Mouse (Mus musculus) mouse trophoblast stem cell (cell line): ENCODE results near the gene Sh2d4b.

Experiments used
- in situ Hi-C, 2 experiments: fragments of 300-500 bp; cut with MseI, MboI; formaldehyde crosslinking; loops; 2 replicates in 1 of 2; 3 replicates in 1 of 2; pipeline ENCODE4 v1.15.1; 2025

Gene Sh2d4b

GRCm38 (mm10) chr14:40863022-40863421 is 30.0 kb downstream of the Sh2d4b start:
- in situ Hi-C loops: no loop called here

- in situ Hi-C loops: no loop called here
These were observed 40.1 kb downstream of the Sh2d4b start for GRCm38 (mm10) chr14:40852978-40853377.

- in situ Hi-C loops: no loop called here
These were observed 55.7 kb downstream of the Sh2d4b start for GRCm38 (mm10) chr14:40837397-40837796.

- in situ Hi-C loops: no loop called here
These were observed 62.6 kb downstream of the Sh2d4b start for GRCm38 (mm10) chr14:40830505-40830904.

GRCm38 (mm10) chr14:40830094-40830493 is 63.0 kb downstream of the Sh2d4b start:
- in situ Hi-C loops: no loop called here

GRCm38 (mm10) chr14:40818051-40818450 is 75.0 kb downstream of the Sh2d4b start:
- in situ Hi-C loops: loop anchor here in 1 of 2 experiments (10.0 kb wide), 1 partner anchor 57 kb away; no protein-coding TSS in a partner anchor

GRCm38 (mm10) chr14:40816715-40817114 is 76.4 kb downstream of the Sh2d4b start:
- in situ Hi-C loops: loop anchor here in 1 of 2 experiments (10.0 kb wide), 1 partner anchor 58 kb away; no protein-coding TSS in a partner anchor

- in situ Hi-C loops: loop anchor here in 1 of 2 experiments (25.0 kb wide), 1 partner anchor 1254 kb away; no protein-coding TSS in a partner anchor
These were observed 101.5 kb downstream of the Sh2d4b start for GRCm38 (mm10) chr14:40791606-40792005.

- in situ Hi-C loops: loop anchor here in 1 of 2 experiments (25.0 kb wide), 1 partner anchor 1252 kb away; no protein-coding TSS in a partner anchor
These were observed 104.0 kb downstream of the Sh2d4b start for GRCm38 (mm10) chr14:40789110-40789509.

- in situ Hi-C loops: no loop called here
These were observed 123.7 kb downstream of the Sh2d4b start for GRCm38 (mm10) chr14:40769097-40770090.
